Mouse (Mus musculus) heart, embryonic 14.5 days (tissue): ENCODE results near the gene Fancc. TPM values are rescaled to one million over a fixed set of nuclear protein-coding genes. Genes with fewer than 3 reads are reported as not detected.

ENCODE experiments used
- ATAC-seq: fragments of 200-750 bp; cut with Nextera tagmentation; 2 replicates; pipeline ENCODE4 v1.8.0; 2017; ENCODE audit warnings: low read depth, moderate TSS enrichment; ENCODE audit not compliant: insufficient number of reproducible peaks, insufficient read depth, low FRiP score
- H3K27ac ChIP-seq, 2 experiments: fragments of 200-500 bp in 1 of 2; fragments of 300-500 bp in 1 of 2; sonication (generic) in 1 of 2; replicated peaks in 1 of 2; 2 replicates each; pipeline ENCODE4 v1.5.1; 2012 to 2014; ENCODE audit warnings: low read depth in 2 of 2, low read length in 2 of 2, control low read depth in 1 of 2, mild to moderate bottlenecking in 1 of 2, mixed read lengths in 1 of 2; ENCODE audit not compliant: control insufficient read depth in 1 of 2, insufficient read depth in 1 of 2
- H3K27me3 ChIP-seq: fragments of 300-500 bp; sonication (generic); 2 replicates; pipeline ENCODE4 v1.6.1; 2014; ENCODE audit warnings: mild to moderate bottlenecking, low read length, control low read depth; ENCODE audit not compliant: control insufficient read depth, insufficient read depth
- H3K36me3 ChIP-seq: fragments of 300-500 bp; sonication (generic); 2 replicates; pipeline ENCODE4 v1.6.1; 2014; ENCODE audit warnings: mild to moderate bottlenecking, control low read depth, low read length, mixed read lengths; ENCODE audit not compliant: control insufficient read depth, insufficient read depth
- H3K4me1 ChIP-seq, 2 experiments: fragments of 200-500 bp in 1 of 2; fragments of 300-500 bp in 1 of 2; sonication (generic) in 1 of 2; 2 replicates each; pipeline ENCODE4 v1.6.1; 2012 to 2014; ENCODE audit warnings: low read length in 2 of 2, control low read depth in 1 of 2, mixed read lengths in 1 of 2; ENCODE audit not compliant: control insufficient read depth in 2 of 2, insufficient read depth in 2 of 2
- H3K4me2 ChIP-seq: fragments of 300-500 bp; sonication (generic); 2 replicates; pipeline ENCODE4 v1.6.1; 2014; ENCODE audit warnings: mild to moderate bottlenecking, low read length
- H3K4me3 ChIP-seq, 2 experiments: fragments of 200-500 bp in 1 of 2; fragments of 300-500 bp in 1 of 2; sonication (generic) in 1 of 2; 2 replicates each; pipeline ENCODE4 v1.5.1; 2012 to 2014; ENCODE audit warnings: low read length in 2 of 2, mild to moderate bottlenecking in 2 of 2, control low read depth in 1 of 2, low read depth in 1 of 2, moderate library complexity in 1 of 2; ENCODE audit not compliant: control insufficient read depth in 1 of 2, insufficient read depth in 1 of 2
- H3K9ac ChIP-seq: fragments of 300-500 bp; sonication (generic); 2 replicates; pipeline ENCODE4 v1.6.1; 2014; ENCODE audit warnings: mild to moderate bottlenecking, low read length
- H3K9me3 ChIP-seq: fragments of 300-500 bp; sonication (generic); 2 replicates; pipeline ENCODE4 v1.6.1; 2016; ENCODE audit warnings: low read length, control low read depth; ENCODE audit not compliant: control insufficient read depth
- WGBS: fragments of 180-500 bp; shearing (Covaris S2); extraction: QIAGEN DNeasy Blood & Tissue Kit; methylation state at CpG from one replicate; pipeline ENCODE4 v1.1.7; 2014; 5-methylcytosine and 5-hydroxymethylcytosine counted together
- polyA plus RNA-seq: library from polyadenylated mRNA; unstranded; fragments of >200 nt; fragmentation: Nextera tagmentation; extraction: Ambion mirVana; gene quantifications from 2 replicates; pipeline ENCODE4 v1.2.1, GENCODE M21; 2014

Fancc gene
- polyA plus RNA-seq, 1 experiment from 2014 or later, result 15.5 TPM

GRCm38 (mm10) chr13:63345476-63346225 lies 151.4 kb downstream of the Fancc start:
- Histone ChIP-seq H3K36me3 (no peaks in the 10 kb centered on the region), H3K27me3 (no peaks in the 10 kb centered on the region), H3K4me3 (no peak overlapping the region), H3K4me1 (no peaks in the 10 kb centered on the region), H3K4me2 (no peak overlapping the region), H3K9ac (no peak overlapping the region), H3K9me3 (no peaks in the 10 kb centered on the region), H3K27ac (no peak overlapping the region)
- ATAC-seq, result no peak
- 91% methylated on average over 5 of the region's 5 CpGs for WGBS

GRCm38 (mm10) chr13:63344481-63344880 lies 152.6 kb downstream of the Fancc start:
- Histone ChIP-seq H3K9me3 (no peaks in the 10 kb centered on the region), H3K4me1 (no peaks in the 10 kb centered on the region), H3K4me3 (no peak overlapping the region), H3K27me3 (no peaks in the 10 kb centered on the region), H3K4me2 (no peak overlapping the region), H3K9ac (no peak overlapping the region), H3K36me3 (no peaks in the 10 kb centered on the region), H3K27ac (no peak overlapping the region)
- 94% methylated on average over 3 of the region's 3 CpGs for WGBS
- no peak for ATAC-seq

- WGBS, result 81% methylated on average over 2 of the region's 2 CpGs
Measured at GRCm38 (mm10) chr13:63342781-63343180, 154.3 kb downstream of the Fancc start.

GRCm38 (mm10) chr13:63339946-63340345 lies 157.1 kb downstream of the Fancc start:
- Histone ChIP-seq H3K27me3 (no peaks in the 10 kb centered on the region), H3K27ac (no peak overlapping the region), H3K9ac (no peak overlapping the region), H3K4me2 (no peak overlapping the region), H3K4me1 (no peaks in the 10 kb centered on the region), H3K4me3 (no peak overlapping the region), H3K9me3 (no peaks in the 10 kb centered on the region), H3K36me3 (no peaks in the 10 kb centered on the region)
- WGBS, result 81% methylated on average over 4 of the region's 4 CpGs
- ATAC-seq, result no peak

More at GRCm38 (mm10) chr13:63342781-63343180, 154.3 kb downstream of the Fancc start:
- Histone ChIP-seq H3K27me3 (no peaks in the 10 kb centered on the region), H3K27ac (no peak overlapping the region), H3K9me3 (no peaks in the 10 kb centered on the region), H3K4me3 (no peak overlapping the region), H3K36me3 (no peaks in the 10 kb centered on the region), H3K9ac (no peak overlapping the region), H3K4me1 (no peaks in the 10 kb centered on the region), H3K4me2 (no peak overlapping the region)
- ATAC-seq, result no peak

GRCm38 (mm10) chr13:63337239-63337960 lies 159.7 kb downstream of the Fancc start:
- no peak overlapping the region for H3K4me2 ChIP-seq
- no peak overlapping the region for H3K27ac ChIP-seq
- H3K4me1 ChIP-seq, result no peaks in the 10 kb centered on the region
- no peaks in the 10 kb centered on the region for H3K36me3 ChIP-seq
- no peak overlapping the region for H3K4me3 ChIP-seq
- WGBS, result 69% methylated on average over 8 of the region's 8 CpGs
- no peaks in the 10 kb centered on the region for H3K27me3 ChIP-seq
- H3K9me3 ChIP-seq, result no peaks in the 10 kb centered on the region
- no peak overlapping the region for H3K9ac ChIP-seq
- no peak for ATAC-seq

- Histone ChIP-seq H3K36me3 (no peaks in the 10 kb centered on the region), H3K4me1 (no peaks in the 10 kb centered on the region), H3K9me3 (no peaks in the 10 kb centered on the region), H3K9ac (no peak overlapping the region), H3K27me3 (no peaks in the 10 kb centered on the region), H3K4me2 (no peak overlapping the region), H3K4me3 (no peak overlapping the region), H3K27ac (no peak overlapping the region)
- 70% methylated on average over 7 of the region's 7 CpGs for WGBS
- ATAC-seq, result no peak
Measured at GRCm38 (mm10) chr13:63336335-63336734, 160.7 kb downstream of the Fancc start.

GRCm38 (mm10) chr13:63335421-63336134 lies 161.5 kb downstream of the Fancc start:
- H3K27me3 ChIP-seq, result no peaks in the 10 kb centered on the region
- H3K4me1 ChIP-seq, result no peaks in the 10 kb centered on the region; a peak in 1 of 4 replicates
- no peak overlapping the region for H3K27ac ChIP-seq
- no peak overlapping the region for H3K4me2 ChIP-seq
- no peak overlapping the region for H3K4me3 ChIP-seq
- H3K36me3 ChIP-seq, result no peaks in the 10 kb centered on the region
- H3K9me3 ChIP-seq, result no peaks in the 10 kb centered on the region
- no peak for ATAC-seq
- no peak overlapping the region for H3K9ac ChIP-seq
- 73% methylated on average over 4 of the region's 4 CpGs for WGBS
